Mouse (Mus musculus): ENCODE data around the gene Cirbp. TPM values are rescaled to one million over a fixed set of nuclear protein-coding genes. Genes with fewer than 3 reads are reported as not detected.

The Cirbp gene
- polyA plus RNA-seq, 1 experiment from 2014 or later = 59.7 TPM

- no peaks in the 10 kb centered on the region; the same call in 1 of the 2 replicates for H3K27me3 ChIP-seq (replicated peaks; ENCODE audit: control insufficient read depth, insufficient read depth, low read length)
- no peak overlapping the region; the same call in 1 of the 2 replicates for H3K9ac ChIP-seq (ENCODE audit: low read depth, low read length)
- peaks cover 19% of the 10 kb centered on the region; the same call in 1 of the 2 replicates for H3K36me3 ChIP-seq (ENCODE audit: control insufficient read depth, insufficient read depth, low read length)
- H3K9me3 ChIP-seq (ENCODE audit: control insufficient read depth, low read length) = no peaks in the 10 kb centered on the region
- H3K27ac ChIP-seq (replicated peaks; ENCODE audit: low read depth, low read length) = no peak overlapping the region
- DNase-seq (ENCODE audit: low spot score) = no peak
- no peak overlapping the region for H3K4me3 ChIP-seq (ENCODE audit: low read depth, low read length)
- no peak for ATAC-seq (ENCODE audit: low read depth)
- H3K4me2 ChIP-seq (ENCODE audit: low read depth, low read length) = no peak overlapping the region
- peaks cover 16% of the 10 kb centered on the region for H3K4me1 ChIP-seq (ENCODE audit: control insufficient read depth, insufficient read depth, low read length)
- 90% methylated on average over 7 of the region's 7 CpGs for WGBS
Observed at GRCm38 (mm10) chr10:80182547-80182946, 16.8 kb downstream of the Cirbp start.

- H3K27me3 ChIP-seq (replicated peaks; ENCODE audit: control insufficient read depth, insufficient read depth, low read length) = peaks cover 30% of the 10 kb centered on the region
- ATAC-seq (ENCODE audit: low read depth) (no peak), DNase-seq (ENCODE audit: low spot score) (no peak)
- no peak overlapping the region for H3K9ac ChIP-seq (ENCODE audit: low read depth, low read length)
- no peaks in the 10 kb centered on the region for H3K9me3 ChIP-seq (ENCODE audit: control insufficient read depth, low read length)
- WGBS = 53% methylated on average over 20 of the region's 27 CpGs
- H3K27ac ChIP-seq (replicated peaks; ENCODE audit: low read depth, low read length) = no peak overlapping the region
- peaks cover 13% of the 10 kb centered on the region for H3K4me1 ChIP-seq (ENCODE audit: control insufficient read depth, insufficient read depth, low read length)
- no peak overlapping the region for H3K4me2 ChIP-seq (ENCODE audit: low read depth, low read length)
- H3K4me3 ChIP-seq (ENCODE audit: low read depth, low read length) = no peak overlapping the region
- peaks cover 37% of the 10 kb centered on the region for H3K36me3 ChIP-seq (ENCODE audit: control insufficient read depth, insufficient read depth, low read length)
Observed at GRCm38 (mm10) chr10:80186649-80187048, 20.9 kb downstream of the Cirbp start.

GRCm38 (mm10) chr10:80187739-80188138 is 22.0 kb downstream of the Cirbp start:
- ATAC-seq (ENCODE audit: low read depth) (no peak), DNase-seq (ENCODE audit: low spot score) (no peak)
- no peaks in the 10 kb centered on the region for H3K9me3 ChIP-seq (ENCODE audit: control insufficient read depth, low read length)
- peaks cover 35% of the 10 kb centered on the region for H3K27me3 ChIP-seq (replicated peaks; ENCODE audit: control insufficient read depth, insufficient read depth, low read length)
- H3K27ac ChIP-seq (replicated peaks; ENCODE audit: low read depth, low read length) = no peak overlapping the region
- WGBS = 92% methylated on average over 10 of the region's 10 CpGs
- H3K4me3 ChIP-seq (ENCODE audit: low read depth, low read length) = no peak overlapping the region
- peaks cover 32% of the 10 kb centered on the region for H3K36me3 ChIP-seq (ENCODE audit: control insufficient read depth, insufficient read depth, low read length)
- no peak overlapping the region for H3K4me2 ChIP-seq (ENCODE audit: low read depth, low read length)
- peaks cover 13% of the 10 kb centered on the region for H3K4me1 ChIP-seq (ENCODE audit: control insufficient read depth, insufficient read depth, low read length)
- no peak overlapping the region for H3K9ac ChIP-seq (ENCODE audit: low read depth, low read length)

GRCm38 (mm10) chr10:80188453-80189024 is 22.8 kb downstream of the Cirbp start:
- no peak for ATAC-seq (ENCODE audit: low read depth)
- DNase-seq (ENCODE audit: low spot score) = no peak
- Histone ChIP-seq H3K4me3 (ENCODE audit: low read depth, low read length) (no peak overlapping the region), H3K4me1 (ENCODE audit: control insufficient read depth, insufficient read depth, low read length) (peaks cover 13% of the 10 kb centered on the region), H3K9ac (ENCODE audit: low read depth, low read length) (no peak overlapping the region), H3K4me2 (ENCODE audit: low read depth, low read length) (no peak overlapping the region), H3K9me3 (ENCODE audit: control insufficient read depth, low read length) (no peaks in the 10 kb centered on the region), H3K27me3 (replicated peaks; ENCODE audit: control insufficient read depth, insufficient read depth, low read length) (peaks cover 35% of the 10 kb centered on the region), H3K36me3 (ENCODE audit: control insufficient read depth, insufficient read depth, low read length) (peaks cover 26% of the 10 kb centered on the region), H3K27ac (replicated peaks; ENCODE audit: low read depth, low read length) (no peak overlapping the region)
- WGBS = 77% methylated on average over 15 of the region's 15 CpGs

GRCm38 (mm10) chr10:80189999-80190398 is 24.2 kb downstream of the Cirbp start:
- no peak for DNase-seq (ENCODE audit: low spot score)
- Histone ChIP-seq H3K4me1 (ENCODE audit: control insufficient read depth, insufficient read depth, low read length) (peaks cover 13% of the 10 kb centered on the region), H3K36me3 (ENCODE audit: control insufficient read depth, insufficient read depth, low read length) (peaks cover 26% of the 10 kb centered on the region), H3K27ac (replicated peaks; ENCODE audit: low read depth, low read length) (no peak overlapping the region), H3K4me3 (ENCODE audit: low read depth, low read length) (peak overlapping the region; percentile 47), H3K9me3 (ENCODE audit: control insufficient read depth, low read length) (no peaks in the 10 kb centered on the region), H3K9ac (ENCODE audit: low read depth, low read length) (peak overlapping the region; percentile 65), H3K27me3 (replicated peaks; ENCODE audit: control insufficient read depth, insufficient read depth, low read length) (peaks cover 35% of the 10 kb centered on the region), H3K4me2 (ENCODE audit: low read depth, low read length) (peak overlapping the region; percentile 78)
- ATAC-seq (ENCODE audit: low read depth) = no peak
- WGBS = 18% methylated on average over 21 of the region's 21 CpGs

GRCm38 (mm10) chr10:80190491-80191051 is 24.8 kb downstream of the Cirbp start:
- Histone ChIP-seq H3K36me3 (ENCODE audit: control insufficient read depth, insufficient read depth, low read length) (peaks cover 26% of the 10 kb centered on the region), H3K27ac (replicated peaks; ENCODE audit: low read depth, low read length) (no peak overlapping the region), H3K9ac (ENCODE audit: low read depth, low read length) (peak overlapping the region; percentile 65), H3K4me2 (ENCODE audit: low read depth, low read length) (peak overlapping the region; percentile 78), H3K4me3 (ENCODE audit: low read depth, low read length) (peak overlapping the region; percentile 47), H3K9me3 (ENCODE audit: control insufficient read depth, low read length) (no peaks in the 10 kb centered on the region), H3K4me1 (ENCODE audit: control insufficient read depth, insufficient read depth, low read length) (peaks cover 13% of the 10 kb centered on the region), H3K27me3 (replicated peaks; ENCODE audit: control insufficient read depth, insufficient read depth, low read length) (peaks cover 35% of the 10 kb centered on the region)
- ATAC-seq (ENCODE audit: low read depth) (peak; percentile 35), DNase-seq (ENCODE audit: low spot score) (peak; percentile 55)
- under 1% methylated on average over 44 of the region's 48 CpGs for WGBS

- WGBS = 75% methylated on average over 6 of the region's 6 CpGs
- Histone ChIP-seq H3K36me3 (ENCODE audit: control insufficient read depth, insufficient read depth, low read length) (peaks cover 4% of the 10 kb centered on the region), H3K9me3 (ENCODE audit: control insufficient read depth, low read length) (no peaks in the 10 kb centered on the region), H3K4me1 (ENCODE audit: control insufficient read depth, insufficient read depth, low read length) (peaks cover 13% of the 10 kb centered on the region), H3K27me3 (replicated peaks; ENCODE audit: control insufficient read depth, insufficient read depth, low read length) (peaks cover 29% of the 10 kb centered on the region), H3K4me2 (ENCODE audit: low read depth, low read length) (no peak overlapping the region), H3K27ac (replicated peaks; ENCODE audit: low read depth, low read length) (no peak overlapping the region), H3K9ac (ENCODE audit: low read depth, low read length) (no peak overlapping the region), H3K4me3 (ENCODE audit: low read depth, low read length) (no peak overlapping the region)
- DNase-seq (ENCODE audit: low spot score) (no peak), ATAC-seq (ENCODE audit: low read depth) (no peak)
Observed at GRCm38 (mm10) chr10:80193976-80194375, 28.2 kb downstream of the Cirbp start.

- 46% methylated on average over 8 of the region's 8 CpGs for WGBS
- Histone ChIP-seq H3K9me3 (ENCODE audit: control insufficient read depth, low read length) (no peaks in the 10 kb centered on the region), H3K27ac (replicated peaks; ENCODE audit: low read depth, low read length) (no peak overlapping the region), H3K4me3 (ENCODE audit: low read depth, low read length) (no peak overlapping the region), H3K36me3 (ENCODE audit: control insufficient read depth, insufficient read depth, low read length) (no peaks in the 10 kb centered on the region; the same call in 1 of the 2 replicates), H3K4me2 (ENCODE audit: low read depth, low read length) (no peak overlapping the region), H3K9ac (ENCODE audit: low read depth, low read length) (no peak overlapping the region), H3K27me3 (replicated peaks; ENCODE audit: control insufficient read depth, insufficient read depth, low read length) (peaks cover 24% of the 10 kb centered on the region), H3K4me1 (ENCODE audit: control insufficient read depth, insufficient read depth, low read length) (peaks cover 13% of the 10 kb centered on the region)
- ATAC-seq (ENCODE audit: low read depth) = no peak
- DNase-seq (ENCODE audit: low spot score) = no peak
Observed at GRCm38 (mm10) chr10:80194441-80194840, 28.7 kb downstream of the Cirbp start.

GRCm38 (mm10) chr10:80196167-80196566 is 30.4 kb downstream of the Cirbp start:
- DNase-seq (ENCODE audit: low spot score) (no peak), ATAC-seq (ENCODE audit: low read depth) (no peak)
- H3K27me3 ChIP-seq (replicated peaks; ENCODE audit: control insufficient read depth, insufficient read depth, low read length) = peaks cover 8% of the 10 kb centered on the region; the same call in 1 of the 2 replicates
- no peaks in the 10 kb centered on the region for H3K9me3 ChIP-seq (ENCODE audit: control insufficient read depth, low read length)
- H3K9ac ChIP-seq (ENCODE audit: low read depth, low read length) = no peak overlapping the region
- WGBS = 84% methylated on average over 1 of the region's 1 CpGs
- no peaks in the 10 kb centered on the region for H3K36me3 ChIP-seq (ENCODE audit: control insufficient read depth, insufficient read depth, low read length)
- H3K4me1 ChIP-seq (ENCODE audit: control insufficient read depth, insufficient read depth, low read length) = no peaks in the 10 kb centered on the region
- no peak overlapping the region for H3K4me2 ChIP-seq (ENCODE audit: low read depth, low read length)
- H3K4me3 ChIP-seq (ENCODE audit: low read depth, low read length) = no peak overlapping the region
- H3K27ac ChIP-seq (replicated peaks; ENCODE audit: low read depth, low read length) = no peak overlapping the region
